Mouse (Mus musculus): ENCODE measurements around the gene Zfp526.

GRCm38 (mm10) chr7:25273259-25274241, 52.3 kb downstream of the Zfp526 start:
- no peak for TF ChIP-seq CTCF (IDR thresholded peaks at IDR 0.05; ENCODE audit: borderline replicate concordance, insufficient read depth, low read length)
- no peak for TF ChIP-seq POLR2A (IDR thresholded peaks at IDR 0.05; ENCODE audit: low read depth, low read length)

Measured in embryonic fibroblast, embryonic 13.5 days (primary cell).